Mouse (Mus musculus) C2C12 (cell line): ENCODE data around the gene Ankrd60.

Source experiments
- CEBPB ChIP-seq: IDR thresholded peaks from one replicate; pipeline ENCODE4 v1.6.1; 2011; ENCODE audit warnings: low read depth, mild to moderate bottlenecking, control low read depth, moderate library complexity
- CTCF ChIP-seq: IDR thresholded peaks from one replicate; pipeline ENCODE4 v1.5.1; 2011; ENCODE audit not compliant: control insufficient read depth, insufficient read depth, insufficient read length
- FOSL1 ChIP-seq: IDR thresholded peaks from one replicate; pipeline ENCODE4 v1.8.0; 2011; ENCODE audit warnings: mild to moderate bottlenecking, low read length; ENCODE audit not compliant: poor library complexity, insufficient read depth, severe bottlenecking
- MAX ChIP-seq: IDR thresholded peaks from one replicate; pipeline ENCODE4 v1.6.1; 2011; ENCODE audit warnings: mild to moderate bottlenecking, control low read depth
- MYOD1 ChIP-seq: IDR thresholded peaks from one replicate; pipeline ENCODE4 v1.6.1; 2011; ENCODE audit warnings: low read depth; ENCODE audit not compliant: control insufficient read depth, insufficient read length
- MYOG ChIP-seq: IDR thresholded peaks from one replicate; pipeline ENCODE4 v1.6.1; 2011; ENCODE audit not compliant: control insufficient read depth, insufficient read length; ENCODE audit errors: extremely low read depth
- USF1 ChIP-seq: IDR thresholded peaks from one replicate; pipeline ENCODE4 v1.6.1; 2011; ENCODE audit warnings: low read depth, mild to moderate bottlenecking, control low read depth, moderate library complexity

DNA sequence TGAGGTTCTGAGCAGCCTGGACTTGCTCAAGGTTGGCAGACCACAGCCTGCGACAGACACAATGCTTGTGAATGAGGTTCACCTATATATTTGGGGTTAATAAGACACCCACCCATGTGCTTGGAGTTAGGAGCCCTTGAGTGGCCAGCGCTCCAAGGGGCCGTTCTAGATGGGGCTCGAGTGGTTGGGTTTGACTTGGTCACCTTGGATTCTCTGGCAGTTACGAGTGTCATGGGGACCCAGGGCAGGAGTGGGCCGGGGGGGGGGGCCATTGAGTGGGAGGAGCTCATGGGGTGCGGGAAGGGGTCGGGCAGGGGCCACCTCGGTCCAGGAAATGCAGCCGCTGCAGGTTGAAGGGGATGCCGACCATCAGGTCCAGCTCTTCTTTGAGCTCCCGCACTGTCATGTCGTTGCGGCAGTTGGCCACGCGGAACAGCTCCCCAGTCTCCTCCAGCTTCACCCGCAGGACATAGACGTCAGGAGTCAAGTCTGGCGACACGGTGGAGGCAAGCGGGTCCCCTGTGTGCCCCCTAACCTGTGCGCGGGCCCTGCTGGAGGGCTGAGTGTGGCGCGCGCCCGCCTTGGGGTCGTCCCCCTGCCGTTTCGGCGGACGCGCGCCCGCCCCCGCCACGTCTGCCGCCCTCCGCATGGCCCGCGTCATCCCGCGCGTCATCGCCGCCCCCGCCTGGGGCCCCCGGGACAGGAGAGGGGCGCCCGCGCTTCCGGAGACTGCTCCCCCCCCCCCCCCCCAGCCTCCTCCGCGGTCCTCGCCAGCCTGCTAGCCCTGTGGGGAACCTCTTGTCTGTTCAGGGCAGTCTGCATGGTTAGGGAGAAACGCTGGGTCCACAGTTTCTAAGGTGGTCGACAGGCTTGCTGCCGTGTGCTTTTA is at the start of gene Ankrd60:
- TF ChIP-seq CEBPB (no peak), FOSL1 (no peak), USF1 (no peak), CTCF (no peak), MAX (no peak), MYOD1 (no peak), MYOG (no peak)
